Mouse (Mus musculus) erythroblast, embryonic 14.5 days (primary cell): Measurements from ENCODE around the gene Cep131.

ENCODE experiments used
- GATA1 ChIP-seq: IDR thresholded peaks from 2 replicates; pipeline ENCODE4 v1.6.1; 2012; ENCODE audit warnings: low read length, inconsistent platforms, mixed read lengths
- TAL1 ChIP-seq: IDR thresholded peaks from 3 replicates; pipeline ENCODE4 v1.6.1; 2012; ENCODE audit warnings: low read length, inconsistent platforms, mixed read lengths

- TF ChIP-seq GATA1 (no peak), TAL1 (no peak)
Measured at GRCm38 (mm10) chr11:120129281-120129680, 42.7 kb upstream of the Cep131 start.
